Mouse (Mus musculus) kidney, postnatal 10 days (tissue): Measurements from ENCODE around the gene Me1.
"Not testable (repeated sequence)": the region's sequence is repeated elsewhere in the genome, so short reads cannot be mapped to it uniquely, and the experiment has no call there.

Experiments
- DNase-seq: peaks from one replicate; pipeline ENCODE4 v3.0.0; 2021; ENCODE audit warnings: mixed read lengths

The Me1 gene

GRCm38 (mm10) chr9:86651254-86651653 lies 44.5 kb downstream of the Me1 start:
- DNase-seq, result no peak

GRCm38 (mm10) chr9:86650822-86651221 lies 44.9 kb downstream of the Me1 start:
- no peak for DNase-seq

- no peak for DNase-seq
Measured at GRCm38 (mm10) chr9:86647931-86648550, 47.7 kb downstream of the Me1 start.

- DNase-seq, result no peak
Measured at GRCm38 (mm10) chr9:86646807-86647206, 48.9 kb downstream of the Me1 start.

- DNase-seq, result no peak
Measured at GRCm38 (mm10) chr9:86643497-86643896, 52.3 kb downstream of the Me1 start.

- no peak for DNase-seq
Measured at GRCm38 (mm10) chr9:86638771-86639170, 57.0 kb downstream of the Me1 start.

GRCm38 (mm10) chr9:86631153-86631552 lies 64.6 kb downstream of the Me1 start:
- no peak for DNase-seq

GRCm38 (mm10) chr9:86630352-86630931 lies 65.3 kb downstream of the Me1 start:
- no peak for DNase-seq

GRCm38 (mm10) chr9:86629379-86629778 lies 66.4 kb downstream of the Me1 start:
- no peak for DNase-seq

GRCm38 (mm10) chr9:86627745-86628496 lies 67.8 kb downstream of the Me1 start:
- DNase-seq, result no peak

- DNase-seq, result no peak
Measured at GRCm38 (mm10) chr9:86626906-86627305, 68.8 kb downstream of the Me1 start.

- DNase-seq, result no peak
Measured at GRCm38 (mm10) chr9:86624781-86625180, 71.0 kb downstream of the Me1 start.

- DNase-seq, result no peak
Measured at GRCm38 (mm10) chr9:86624039-86624438, 71.7 kb downstream of the Me1 start.

GRCm38 (mm10) chr9:86622062-86622461 lies 73.7 kb downstream of the Me1 start:
- DNase-seq, result no peak

GRCm38 (mm10) chr9:86619341-86620139 lies 76.2 kb downstream of the Me1 start:
- DNase-seq, result no peak

GRCm38 (mm10) chr9:86617837-86618492 lies 77.8 kb downstream of the Me1 start:
- no peak for DNase-seq

- DNase-seq, result no peak
Measured at GRCm38 (mm10) chr9:86615765-86616164, 80.0 kb downstream of the Me1 start.

GRCm38 (mm10) chr9:86612091-86612490 lies 83.7 kb downstream of the Me1 start:
- no peak for DNase-seq

GRCm38 (mm10) chr9:86605776-86606175 lies 90.0 kb downstream of the Me1 start:
- DNase-seq, result no peak

GRCm38 (mm10) chr9:86599723-86600303 lies 95.9 kb downstream of the Me1 start:
- no peak for DNase-seq

- DNase-seq, result not testable (repeated sequence)
Measured at GRCm38 (mm10) chr9:86596983-86597382, 98.8 kb downstream of the Me1 start.

- not testable (repeated sequence) for DNase-seq
Measured at GRCm38 (mm10) chr9:86594357-86594767, 101.4 kb downstream of the Me1 start.
